Mouse (Mus musculus): Measurements from ENCODE around the gene Pdf. TPM values are rescaled to one million over a fixed set of nuclear protein-coding genes. Genes with fewer than 3 reads are reported as not detected.
A peak's percentile ranks its signal among the peaks of the same experiment; 100 is the strongest.

Gene Pdf
- 48.9 and 62.0 TPM in 2 replicates for polyA plus RNA-seq (2014; fragmentation: Nextera tagmentation; extraction: Ambion mirVana)

- peak within 1 kb of the TSS; percentile 96 for H3K9ac ChIP-seq (ENCODE audit: low read depth, low read length)
- peak within 1 kb of the TSS; percentile 91 for H3K4me3 ChIP-seq (ENCODE audit: low read length)
- H3K27ac ChIP-seq (ENCODE audit: low read depth, low read length): peak within 1 kb of the TSS; percentile 97
- peak; percentile 85 for ATAC-seq (ENCODE audit: low FRiP score, low TSS enrichment)
- H3K27me3 ChIP-seq (ENCODE audit: control insufficient read depth, insufficient read depth, low read length): no peaks in the 10 kb centered on the region
- WGBS: under 1% methylated on average over 87 of the region's 87 CpGs
- H3K4me1 ChIP-seq (ENCODE audit: control insufficient read depth, insufficient read depth, low read length): 0 out of 2 replicates have a peak, but pooled peaks cover 6% of the 10 kb centered on the region
- peaks cover 73% of the 10 kb centered on the region for H3K36me3 ChIP-seq (ENCODE audit: control insufficient read depth, insufficient read depth, low read length)
- peak within 1 kb of the TSS; percentile 89 for H3K4me2 ChIP-seq (replicated peaks; ENCODE audit: low read depth, low read length)
- H3K9me3 ChIP-seq (ENCODE audit: control insufficient read depth, low read length): no peaks in the 10 kb centered on the region
Measured at GRCm38 (mm10) chr8:107048061-107048941, at the start of gene Pdf. TSS of gene Pdf (minus strand) at chr8:107048614.

- 4% methylated on average over 36 of the region's 39 CpGs for WGBS
- peak; percentile 96 for ATAC-seq (ENCODE audit: low FRiP score, low TSS enrichment)
- peak within 1 kb of the TSS; percentile 71 for H3K4me3 ChIP-seq (ENCODE audit: low read length)
Measured at GRCm38 (mm10) chr8:107096366-107097036, 48.1 kb upstream of the Pdf start, which contains the start of gene Terf2. TSS of gene Terf2 (minus strand) at chr8:107096547.

GRCm38 (mm10) chr8:107095717-107096365, 47.4 kb upstream of the Pdf start:
- peak overlapping the region; percentile 77 for H3K27ac ChIP-seq (ENCODE audit: low read depth, low read length)
- H3K4me1 ChIP-seq (ENCODE audit: control insufficient read depth, insufficient read depth, low read length): peaks cover 14% of the 10 kb centered on the region
- no peaks in the 10 kb centered on the region for H3K9me3 ChIP-seq (ENCODE audit: control insufficient read depth, low read length)
- peak overlapping the region; percentile 72 for H3K4me2 ChIP-seq (replicated peaks; ENCODE audit: low read depth, low read length)
- under 1% methylated on average over 46 of the region's 53 CpGs for WGBS
- peak; percentile 74; the same call in 1 of the 2 replicates for ATAC-seq (ENCODE audit: low FRiP score, low TSS enrichment)
- H3K4me3 ChIP-seq (ENCODE audit: low read length): peak overlapping the region; percentile 71
- peaks cover 31% of the 10 kb centered on the region for H3K36me3 ChIP-seq (ENCODE audit: control insufficient read depth, insufficient read depth, low read length)
- H3K27me3 ChIP-seq (ENCODE audit: control insufficient read depth, insufficient read depth, low read length): no peaks in the 10 kb centered on the region
- H3K9ac ChIP-seq (ENCODE audit: low read depth, low read length): peak overlapping the region; percentile 87

More at GRCm38 (mm10) chr8:107096366-107097036, 48.1 kb upstream of the Pdf start, which contains the start of gene Terf2:
- Histone ChIP-seq H3K27me3 (ENCODE audit: control insufficient read depth, insufficient read depth, low read length) (no peaks in the 10 kb centered on the region), H3K4me1 (ENCODE audit: control insufficient read depth, insufficient read depth, low read length) (peaks cover 14% of the 10 kb centered on the region), H3K9me3 (ENCODE audit: control insufficient read depth, low read length) (no peaks in the 10 kb centered on the region), H3K9ac (ENCODE audit: low read depth, low read length) (peak within 1 kb of the TSS; percentile 87), H3K4me2 (replicated peaks; ENCODE audit: low read depth, low read length) (peak within 1 kb of the TSS; percentile 72), H3K36me3 (ENCODE audit: control insufficient read depth, insufficient read depth, low read length) (peaks cover 27% of the 10 kb centered on the region), H3K27ac (ENCODE audit: low read depth, low read length) (peak within 1 kb of the TSS; percentile 77)

- Histone ChIP-seq H3K27me3 (ENCODE audit: control insufficient read depth, insufficient read depth, low read length) (no peaks in the 10 kb centered on the region), H3K27ac (ENCODE audit: low read depth, low read length) (no peak overlapping the region), H3K9me3 (ENCODE audit: control insufficient read depth, low read length) (no peaks in the 10 kb centered on the region), H3K4me2 (replicated peaks; ENCODE audit: low read depth, low read length) (no peak overlapping the region), H3K4me3 (ENCODE audit: low read length) (no peak overlapping the region), H3K36me3 (ENCODE audit: control insufficient read depth, insufficient read depth, low read length) (peaks cover 65% of the 10 kb centered on the region), H3K9ac (ENCODE audit: low read depth, low read length) (no peak overlapping the region), H3K4me1 (ENCODE audit: control insufficient read depth, insufficient read depth, low read length) (peaks cover 14% of the 10 kb centered on the region)
- no peak for ATAC-seq (ENCODE audit: low FRiP score, low TSS enrichment)
- WGBS: 92% methylated on average over 7 of the region's 7 CpGs
Measured at GRCm38 (mm10) chr8:107090531-107090930, 42.1 kb upstream of the Pdf start.

- H3K36me3 ChIP-seq (ENCODE audit: control insufficient read depth, insufficient read depth, low read length): peaks cover 66% of the 10 kb centered on the region
- 93% methylated on average over 5 of the region's 5 CpGs for WGBS
Measured at GRCm38 (mm10) chr8:107088526-107089063, 40.2 kb upstream of the Pdf start.

GRCm38 (mm10) chr8:107086018-107086417, 37.6 kb upstream of the Pdf start:
- Histone ChIP-seq H3K36me3 (ENCODE audit: control insufficient read depth, insufficient read depth, low read length) (peaks cover 72% of the 10 kb centered on the region), H3K4me2 (replicated peaks; ENCODE audit: low read depth, low read length) (no peak overlapping the region), H3K27me3 (ENCODE audit: control insufficient read depth, insufficient read depth, low read length) (no peaks in the 10 kb centered on the region), H3K4me1 (ENCODE audit: control insufficient read depth, insufficient read depth, low read length) (no peaks in the 10 kb centered on the region), H3K4me3 (ENCODE audit: low read length) (no peak overlapping the region), H3K27ac (ENCODE audit: low read depth, low read length) (no peak overlapping the region), H3K9ac (ENCODE audit: low read depth, low read length) (no peak overlapping the region), H3K9me3 (ENCODE audit: control insufficient read depth, low read length) (no peaks in the 10 kb centered on the region)
- ATAC-seq (ENCODE audit: low FRiP score, low TSS enrichment): no peak
- 95% methylated on average over 5 of the region's 5 CpGs for WGBS

More at GRCm38 (mm10) chr8:107088526-107089063, 40.2 kb upstream of the Pdf start:
- Histone ChIP-seq H3K9me3 (ENCODE audit: control insufficient read depth, low read length) (no peaks in the 10 kb centered on the region), H3K27me3 (ENCODE audit: control insufficient read depth, insufficient read depth, low read length) (no peaks in the 10 kb centered on the region), H3K4me2 (replicated peaks; ENCODE audit: low read depth, low read length) (no peak overlapping the region), H3K9ac (ENCODE audit: low read depth, low read length) (no peak overlapping the region), H3K27ac (ENCODE audit: low read depth, low read length) (no peak overlapping the region), H3K4me3 (ENCODE audit: low read length) (no peak overlapping the region), H3K4me1 (ENCODE audit: control insufficient read depth, insufficient read depth, low read length) (no peaks in the 10 kb centered on the region)
- no peak for ATAC-seq (ENCODE audit: low FRiP score, low TSS enrichment)

GRCm38 (mm10) chr8:107085358-107085757, 36.9 kb upstream of the Pdf start:
- WGBS: 97% methylated on average over 17 of the region's 17 CpGs
- Histone ChIP-seq H3K4me3 (ENCODE audit: low read length) (no peak overlapping the region), H3K27ac (ENCODE audit: low read depth, low read length) (no peak overlapping the region), H3K4me1 (ENCODE audit: control insufficient read depth, insufficient read depth, low read length) (no peaks in the 10 kb centered on the region), H3K27me3 (ENCODE audit: control insufficient read depth, insufficient read depth, low read length) (no peaks in the 10 kb centered on the region), H3K4me2 (replicated peaks; ENCODE audit: low read depth, low read length) (no peak overlapping the region), H3K36me3 (ENCODE audit: control insufficient read depth, insufficient read depth, low read length) (peaks cover 72% of the 10 kb centered on the region), H3K9ac (ENCODE audit: low read depth, low read length) (no peak overlapping the region), H3K9me3 (ENCODE audit: control insufficient read depth, low read length) (no peaks in the 10 kb centered on the region)
- no peak for ATAC-seq (ENCODE audit: low FRiP score, low TSS enrichment)

GRCm38 (mm10) chr8:107076239-107076888, 27.9 kb upstream of the Pdf start:
- Histone ChIP-seq H3K9me3 (ENCODE audit: control insufficient read depth, low read length) (no peaks in the 10 kb centered on the region), H3K27me3 (ENCODE audit: control insufficient read depth, insufficient read depth, low read length) (no peaks in the 10 kb centered on the region), H3K4me3 (ENCODE audit: low read length) (no peak overlapping the region), H3K27ac (ENCODE audit: low read depth, low read length) (no peak overlapping the region), H3K36me3 (ENCODE audit: control insufficient read depth, insufficient read depth, low read length) (peaks cover 71% of the 10 kb centered on the region), H3K4me1 (ENCODE audit: control insufficient read depth, insufficient read depth, low read length) (no peaks in the 10 kb centered on the region), H3K9ac (ENCODE audit: low read depth, low read length) (no peak overlapping the region), H3K4me2 (replicated peaks; ENCODE audit: low read depth, low read length) (no peak overlapping the region)
- WGBS: 87% methylated on average over 7 of the region's 7 CpGs
- ATAC-seq (ENCODE audit: low FRiP score, low TSS enrichment): no peak
